Mouse (Mus musculus) cortical plate, adult 2 months (tissue): ENCODE results near the gene Bhlhe23.

ENCODE experiments used
- CTCF ChIP-seq: fragments of 200-500 bp; IDR thresholded peaks from 2 replicates; pipeline ENCODE4 v1.5.1; 2011; ENCODE audit warnings: mild to moderate bottlenecking, control low read depth, low read length; ENCODE audit not compliant: insufficient read depth; ENCODE audit errors: extremely low read depth
- POLR2A ChIP-seq: fragments of 200-500 bp; IDR thresholded peaks from 2 replicates; pipeline ENCODE4 v1.6.1; 2011; ENCODE audit warnings: mild to moderate bottlenecking, low read length, control low read depth; ENCODE audit not compliant: insufficient read depth; ENCODE audit errors: extremely low read depth

DNA sequence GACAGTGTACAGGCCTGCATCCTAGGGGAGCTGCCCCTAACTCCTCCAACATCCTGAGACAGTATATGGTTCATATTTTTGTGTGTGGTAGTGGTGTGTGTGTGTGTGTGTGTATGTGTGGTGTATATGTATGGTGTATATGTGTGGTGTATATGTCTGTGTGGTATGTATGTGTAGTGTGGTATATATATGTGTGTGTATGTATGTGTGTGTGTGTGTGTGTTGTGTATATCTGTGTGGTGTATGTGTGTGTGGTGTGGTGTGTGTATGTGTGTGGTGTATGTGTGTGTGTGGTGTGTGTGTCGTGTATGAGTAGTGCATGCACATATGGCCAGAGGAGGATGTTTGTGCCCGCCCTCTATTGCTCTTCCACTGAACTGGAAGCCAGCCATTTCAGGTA lies 17.7 kb upstream of the Bhlhe23 start:
- TF ChIP-seq POLR2A = no peak
- no peak for TF ChIP-seq CTCF
